Mouse (Mus musculus) kidney, postnatal 0 days (tissue): ENCODE measurements at regions not wholly inside any gene's neighbourhood (a gene's known extent, or its start where the extent isn't known, plus 50 kb on each side); places are given as distances from the start of the nearest gene placed in this dataset.

Experiments used
- ATAC-seq: fragments of 200-750 bp; cut with Nextera tagmentation; replicated peaks from 2 replicates; pipeline ENCODE4 v1.8.0; 2017; ENCODE audit warnings: low read depth, moderate number of reproducible peaks, moderate TSS enrichment, moderate library complexity; ENCODE audit not compliant: low FRiP score
- DNase-seq: peaks from one replicate; pipeline ENCODE4 v3.0.0-alpha.2; 2016; ENCODE audit warnings: low spot score
- H3K27ac ChIP-seq: fragments of 300-500 bp; sonication (generic); 2 replicates; pipeline ENCODE4 v1.5.1; 2014; ENCODE audit warnings: mild to moderate bottlenecking
- H3K27me3 ChIP-seq: fragments of 300-500 bp; sonication (generic); 2 replicates; pipeline ENCODE4 v1.6.1; 2014; ENCODE audit warnings: low read length, mixed read lengths; ENCODE audit not compliant: insufficient read depth
- H3K36me3 ChIP-seq: fragments of 300-500 bp; sonication (generic); 2 replicates; pipeline ENCODE4 v1.6.1; 2014; ENCODE audit warnings: low read length, mixed read lengths; ENCODE audit not compliant: insufficient read depth
- H3K4me1 ChIP-seq: fragments of 300-500 bp; sonication (generic); replicated peaks from 2 replicates; pipeline ENCODE4 v1.6.1; 2014; ENCODE audit warnings: antibody characterized with exemption, low read length, mixed read lengths; ENCODE audit not compliant: insufficient read depth
- H3K4me2 ChIP-seq: fragments of 300-500 bp; sonication (generic); 2 replicates; pipeline ENCODE4 v1.6.1; 2014; ENCODE audit warnings: mild to moderate bottlenecking, low read length, moderate library complexity, mixed read lengths
- H3K4me3 ChIP-seq: fragments of 300-500 bp; sonication (generic); replicated peaks from 2 replicates; pipeline ENCODE4 v1.5.1; 2014; ENCODE audit warnings: low read depth, low read length
- H3K9ac ChIP-seq: fragments of 300-500 bp; sonication (generic); 2 replicates; pipeline ENCODE4 v1.6.1; 2014; ENCODE audit warnings: low read depth, low read length
- H3K9me3 ChIP-seq: fragments of 300-500 bp; sonication (generic); replicated peaks from 2 replicates; pipeline ENCODE4 v1.6.1; 2016; ENCODE audit warnings: low read length, inconsistent platforms, mixed read lengths
- CTCF ChIP-seq: IDR thresholded peaks from 2 replicates; pipeline ENCODE4 v1.5.1; 2016; ENCODE audit warnings: antibody characterized with exemption, low read depth, mild to moderate bottlenecking, moderate library complexity
- WGBS: fragments of 180-500 bp; shearing (Covaris S2); extraction: QIAGEN DNeasy Blood & Tissue Kit; methylation state at CpG from one replicate; pipeline ENCODE4 v1.1.7; 2014; 5-methylcytosine and 5-hydroxymethylcytosine counted together

DNA sequence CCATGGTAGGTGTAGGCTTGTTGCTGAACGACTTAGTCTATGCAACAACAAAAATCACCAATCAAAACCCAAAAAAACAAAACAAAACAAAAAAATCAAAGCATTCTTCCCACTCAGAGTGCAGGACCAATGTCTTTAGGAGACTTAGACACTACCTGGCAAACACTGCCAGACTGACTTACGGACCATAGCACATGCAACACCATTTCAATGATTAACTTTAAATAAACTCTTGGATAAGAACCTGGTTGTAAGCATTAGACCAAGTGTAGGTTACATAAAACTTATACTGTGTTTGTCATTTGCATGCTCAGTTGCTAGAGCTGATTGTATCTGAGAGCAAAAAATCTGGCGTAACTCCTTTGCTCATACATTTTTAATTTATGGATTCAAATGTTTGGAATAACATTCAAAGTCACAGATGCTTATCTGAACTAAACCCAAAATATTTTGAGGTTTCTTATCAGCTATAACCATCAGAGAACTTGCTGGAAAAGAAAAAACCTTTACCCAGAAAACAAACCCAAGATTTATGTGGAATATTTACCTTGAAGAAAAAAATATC is 174.5 kb upstream of the Dcn start:
- no peak overlapping the region for H3K27ac ChIP-seq

DNA sequence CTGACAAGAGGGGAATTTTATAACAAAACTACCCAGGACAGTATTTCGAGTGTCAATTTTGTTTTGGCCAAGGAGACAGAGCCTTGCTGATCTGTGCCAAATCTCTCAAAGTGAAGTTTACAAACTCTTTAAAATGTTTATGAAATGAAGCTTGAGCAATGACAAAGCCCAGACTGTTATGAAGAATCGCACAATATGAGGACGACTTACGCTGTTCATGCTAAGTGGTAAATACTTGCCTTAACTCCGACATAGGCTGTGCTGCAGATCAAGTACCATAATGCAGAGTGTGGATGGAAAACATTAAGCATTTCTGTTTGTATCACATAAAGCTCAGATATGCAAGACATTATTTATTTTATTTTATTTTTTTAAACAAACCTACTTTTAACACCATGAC is 169.8 kb upstream of the Dcn start:
- Histone ChIP-seq H3K4me2 (no peak overlapping the region), H3K27ac (no peak overlapping the region), H3K9ac (no peak overlapping the region), H3K27me3 (no peaks in the 10 kb centered on the region), H3K9me3 (no peaks in the 10 kb centered on the region), H3K36me3 (no peaks in the 10 kb centered on the region), H3K4me3 (no peak overlapping the region), H3K4me1 (no peaks in the 10 kb centered on the region)
- DNase-seq (no peak), ATAC-seq (no peak)
- WGBS = 88% methylated on average over 5 of the region's 5 CpGs
- no peak for TF ChIP-seq CTCF

More for the DNA sequence above, 174.5 kb upstream of the Dcn start:
- Histone ChIP-seq H3K27me3 (no peaks in the 10 kb centered on the region), H3K9me3 (no peaks in the 10 kb centered on the region), H3K36me3 (no peaks in the 10 kb centered on the region), H3K4me1 (no peaks in the 10 kb centered on the region), H3K4me2 (no peak overlapping the region), H3K4me3 (no peak overlapping the region), H3K9ac (no peak overlapping the region)
- ATAC-seq (no peak), DNase-seq (no peak)
- 50% methylated on average over 3 of the region's 3 CpGs for WGBS
- no peak for TF ChIP-seq CTCF

DNA sequence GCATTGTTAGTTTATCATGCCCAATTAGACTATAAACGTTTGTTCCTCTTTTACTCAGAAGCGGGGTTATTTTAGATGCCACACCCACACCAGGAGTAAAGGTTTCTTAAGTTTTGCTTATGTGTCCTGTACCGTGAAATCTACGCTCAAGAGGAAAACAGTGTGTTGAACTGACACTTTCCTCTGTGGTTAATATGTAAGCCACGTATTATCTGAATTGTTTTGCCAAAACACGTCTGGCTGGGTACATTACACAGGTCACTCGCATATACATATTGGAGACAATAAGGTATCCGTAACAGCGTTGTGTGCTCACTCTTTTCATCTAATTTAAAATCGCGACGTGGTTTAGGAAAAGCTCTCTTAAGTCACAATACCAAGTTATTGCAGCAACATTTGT is 166.9 kb upstream of the Dcn start:
- Histone ChIP-seq H3K27ac (peak overlapping the region; percentile 96; the same call in 1 of the 2 replicates), H3K36me3 (no peaks in the 10 kb centered on the region), H3K4me3 (peak overlapping the region; percentile 50), H3K4me1 (no peaks in the 10 kb centered on the region), H3K4me2 (peak overlapping the region; percentile 86), H3K9ac (peak overlapping the region; percentile 63), H3K27me3 (no peaks in the 10 kb centered on the region), H3K9me3 (no peaks in the 10 kb centered on the region)
- 18% methylated on average over 12 of the region's 12 CpGs for WGBS
- no peak for TF ChIP-seq CTCF
- ATAC-seq = peak; percentile 10; the same call in 1 of the 2 replicates
- DNase-seq = no peak

DNA sequence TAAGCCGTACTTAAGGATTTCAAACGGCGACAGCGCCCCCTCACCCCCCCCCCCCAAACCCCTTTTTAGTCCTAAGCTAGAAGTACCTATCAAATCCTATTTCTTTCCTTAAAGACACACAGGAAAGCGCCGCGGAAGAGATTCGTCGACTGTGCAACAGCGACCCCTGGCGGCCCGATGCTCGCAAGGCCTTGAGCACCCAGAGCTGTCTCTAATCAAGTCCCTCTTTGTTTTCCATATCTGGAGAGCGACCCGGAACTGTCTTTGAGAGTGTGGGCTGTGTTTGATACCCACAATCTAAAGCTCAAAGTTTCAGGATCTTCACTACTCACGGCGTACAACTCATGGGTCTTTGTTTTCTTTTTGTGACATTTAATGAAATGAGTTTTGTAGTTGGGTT is 166.4 kb upstream of the Dcn start:
- Histone ChIP-seq H3K4me3 (peak overlapping the region; percentile 50), H3K27me3 (no peaks in the 10 kb centered on the region), H3K9me3 (no peaks in the 10 kb centered on the region), H3K27ac (peak overlapping the region; percentile 96), H3K4me2 (peak overlapping the region; percentile 86), H3K4me1 (no peaks in the 10 kb centered on the region), H3K9ac (peak overlapping the region; percentile 63), H3K36me3 (no peaks in the 10 kb centered on the region)
- peak; percentile 93 for ATAC-seq
- TF ChIP-seq CTCF = peak; percentile 96
- DNase-seq = peak; percentile 98
- WGBS = under 1% methylated on average over 17 of the region's 17 CpGs

GRCm38 (mm10) chr10:97313407-97313901 is 166.0 kb upstream of the Dcn start:
- peak overlapping the region; percentile 86 for H3K4me2 ChIP-seq
- peak; percentile 92 for ATAC-seq

GRCm38 (mm10) chr10:97332639-97333038 is 146.8 kb upstream of the Dcn start:
- no peak for ATAC-seq
- WGBS = 74% methylated on average over 2 of the region's 2 CpGs
- H3K4me3 ChIP-seq = no peak overlapping the region
- no peaks in the 10 kb centered on the region for H3K27me3 ChIP-seq
- H3K9ac ChIP-seq = no peak overlapping the region
- H3K36me3 ChIP-seq = no peaks in the 10 kb centered on the region
- no peaks in the 10 kb centered on the region for H3K9me3 ChIP-seq
- H3K4me1 ChIP-seq = no peaks in the 10 kb centered on the region
- DNase-seq = no peak
- H3K27ac ChIP-seq = no peak overlapping the region
- no peak for TF ChIP-seq CTCF
- no peak overlapping the region for H3K4me2 ChIP-seq

More at GRCm38 (mm10) chr10:97313407-97313901, 166.0 kb upstream of the Dcn start:
- TF ChIP-seq CTCF = no peak
- H3K36me3 ChIP-seq = no peaks in the 10 kb centered on the region
- peak overlapping the region; percentile 50 for H3K4me3 ChIP-seq
- WGBS = 1% methylated on average over 13 of the region's 13 CpGs
- peak overlapping the region; percentile 96 for H3K27ac ChIP-seq
- H3K9ac ChIP-seq = peak overlapping the region; percentile 63
- no peaks in the 10 kb centered on the region for H3K4me1 ChIP-seq
- peak; percentile 97 for DNase-seq
- H3K27me3 ChIP-seq = no peaks in the 10 kb centered on the region
- no peaks in the 10 kb centered on the region for H3K9me3 ChIP-seq

GRCm38 (mm10) chr10:97334044-97334443 is 145.4 kb upstream of the Dcn start:
- DNase-seq = no peak
- H3K4me2 ChIP-seq = no peak overlapping the region
- no peak overlapping the region for H3K27ac ChIP-seq
- TF ChIP-seq CTCF = no peak
- no peaks in the 10 kb centered on the region for H3K27me3 ChIP-seq
- no peak overlapping the region for H3K9ac ChIP-seq
- H3K4me3 ChIP-seq = no peak overlapping the region
- H3K9me3 ChIP-seq = no peaks in the 10 kb centered on the region
- 0 out of 2 replicates have a peak, but pooled peaks cover 3% of the 10 kb centered on the region for H3K4me1 ChIP-seq
- ATAC-seq = no peak
- no peaks in the 10 kb centered on the region for H3K36me3 ChIP-seq
